Mouse (Mus musculus): ENCODE results near the gene Sh3bp2. TPM values are rescaled to one million over a fixed set of nuclear protein-coding genes. Genes with fewer than 3 reads are reported as not detected.
"Not testable (repeated sequence)": the region's sequence is repeated elsewhere in the genome, so short reads cannot be mapped to it uniquely, and the experiment has no call there.

Gene Sh3bp2
- polyA plus RNA-seq, 1 experiment from 2014 or later = 19.1 TPM

- Histone ChIP-seq H3K4me2 (no peak overlapping the region), H3K27me3 (no peaks in the 10 kb centered on the region), H3K4me3 (no peak overlapping the region), H3K27ac (no peak overlapping the region), H3K36me3 (ENCODE audit: poor library complexity, severe bottlenecking) (no peaks in the 10 kb centered on the region; the same call in 1 of the 2 replicates), H3K9ac (no peak overlapping the region), H3K4me1 (peaks cover 25% of the 10 kb centered on the region), H3K9me3 (replicated peaks) (no peaks in the 10 kb centered on the region)
- ATAC-seq = no peak
- 96% methylated on average over 7 of the region's 7 CpGs for WGBS
Measured at GRCm38 (mm10) chr5:34578038-34578655, 52.5 kb downstream of the Sh3bp2 start.

- 92% methylated on average over 3 of the region's 3 CpGs for WGBS
- Histone ChIP-seq H3K27me3 (no peaks in the 10 kb centered on the region), H3K4me3 (no peak overlapping the region), H3K4me1 (peaks cover 25% of the 10 kb centered on the region), H3K9ac (no peak overlapping the region), H3K4me2 (no peak overlapping the region), H3K27ac (no peak overlapping the region), H3K9me3 (replicated peaks) (no peaks in the 10 kb centered on the region), H3K36me3 (ENCODE audit: poor library complexity, severe bottlenecking) (no peaks in the 10 kb centered on the region; the same call in none of the 2 replicates)
- no peak for ATAC-seq
Measured at GRCm38 (mm10) chr5:34579377-34579776, 53.7 kb downstream of the Sh3bp2 start.

GRCm38 (mm10) chr5:34581671-34582313, 56.2 kb downstream of the Sh3bp2 start:
- not testable (repeated sequence) for H3K9ac ChIP-seq; H3K4me3 ChIP-seq; H3K4me2 ChIP-seq; H3K9me3 ChIP-seq (replicated peaks); H3K27me3 ChIP-seq; H3K36me3 ChIP-seq (ENCODE audit: poor library complexity, severe bottlenecking)
- Histone ChIP-seq H3K4me1 (peaks cover 13% of the 10 kb centered on the region; the same call in 1 of the 2 replicates), H3K27ac (peak overlapping the region; percentile 28)
- ATAC-seq = peak; percentile 62
- 61% methylated on average over 10 of the region's 10 CpGs for WGBS

GRCm38 (mm10) chr5:34582314-34582675, 56.7 kb downstream of the Sh3bp2 start:
- Histone ChIP-seq H3K4me3 (no peak overlapping the region), H3K27ac (peak overlapping the region; percentile 28), H3K9me3 (replicated peaks) (no peaks in the 10 kb centered on the region), H3K36me3 (ENCODE audit: poor library complexity, severe bottlenecking) (no peaks in the 10 kb centered on the region; the same call in none of the 2 replicates), H3K27me3 (no peaks in the 10 kb centered on the region), H3K4me1 (peaks cover 18% of the 10 kb centered on the region), H3K4me2 (no peak overlapping the region), H3K9ac (no peak overlapping the region)
- no peak for ATAC-seq
- 77% methylated on average over 5 of the region's 5 CpGs for WGBS

GRCm38 (mm10) chr5:34585216-34585615, 59.6 kb downstream of the Sh3bp2 start:
- Histone ChIP-seq H3K4me2 (no peak overlapping the region), H3K36me3 (ENCODE audit: poor library complexity, severe bottlenecking) (no peaks in the 10 kb centered on the region; the same call in 1 of the 2 replicates), H3K4me3 (no peak overlapping the region), H3K9ac (no peak overlapping the region), H3K4me1 (peaks cover 30% of the 10 kb centered on the region), H3K27ac (no peak overlapping the region), H3K9me3 (replicated peaks) (no peaks in the 10 kb centered on the region), H3K27me3 (no peaks in the 10 kb centered on the region)
- WGBS = 62% methylated on average over 5 of the region's 5 CpGs
- ATAC-seq = no peak

- no peak overlapping the region for H3K27ac ChIP-seq
- whole genome bisulfite sequencing = 69% methylated on average over 5 of the region's 5 CpGs
Measured at GRCm38 (mm10) chr5:34587881-34588280, 62.2 kb downstream of the Sh3bp2 start.

GRCm38 (mm10) chr5:34590059-34590458, 64.4 kb downstream of the Sh3bp2 start:
- H3K36me3 ChIP-seq (ENCODE audit: poor library complexity, severe bottlenecking) = no peaks in the 10 kb centered on the region
- no peaks in the 10 kb centered on the region for H3K9me3 ChIP-seq (replicated peaks)
- H3K9ac ChIP-seq = peak overlapping the region; percentile 45
- peaks cover 40% of the 10 kb centered on the region for H3K4me1 ChIP-seq
- no peaks in the 10 kb centered on the region for H3K27me3 ChIP-seq
- H3K4me2 ChIP-seq = no peak overlapping the region; the same call in 1 of the 2 replicates
- no peak for ATAC-seq
- peak overlapping the region; percentile 69; the same call in 1 of the 2 replicates for H3K27ac ChIP-seq
- H3K4me3 ChIP-seq = no peak overlapping the region
- WGBS = 6% methylated on average over 5 of the region's 5 CpGs

More at GRCm38 (mm10) chr5:34587881-34588280, 62.2 kb downstream of the Sh3bp2 start:
- Histone ChIP-seq H3K36me3 (ENCODE audit: poor library complexity, severe bottlenecking) (no peaks in the 10 kb centered on the region; the same call in 1 of the 2 replicates), H3K9me3 (replicated peaks) (no peaks in the 10 kb centered on the region), H3K4me1 (peaks cover 40% of the 10 kb centered on the region), H3K27me3 (no peaks in the 10 kb centered on the region), H3K4me3 (no peak overlapping the region), H3K4me2 (no peak overlapping the region), H3K9ac (no peak overlapping the region)
- ATAC-seq = no peak

GRCm38 (mm10) chr5:34590702-34591101, 65.1 kb downstream of the Sh3bp2 start:
- H3K4me1 ChIP-seq = peaks cover 40% of the 10 kb centered on the region
- no peaks in the 10 kb centered on the region for H3K36me3 ChIP-seq (ENCODE audit: poor library complexity, severe bottlenecking)
- H3K27ac ChIP-seq = peak overlapping the region; percentile 69
- no peak overlapping the region for H3K4me2 ChIP-seq
- H3K9me3 ChIP-seq (replicated peaks) = no peaks in the 10 kb centered on the region
- no peak overlapping the region for H3K4me3 ChIP-seq
- H3K27me3 ChIP-seq = no peaks in the 10 kb centered on the region
- ATAC-seq = no peak
- 9% methylated on average over 4 of the region's 4 CpGs for whole genome bisulfite sequencing
- no peak overlapping the region for H3K9ac ChIP-seq

- Histone ChIP-seq H3K27me3 (no peaks in the 10 kb centered on the region), H3K9me3 (replicated peaks) (no peaks in the 10 kb centered on the region), H3K4me2 (no peak overlapping the region), H3K27ac (peak overlapping the region; percentile 49), H3K9ac (no peak overlapping the region), H3K4me3 (no peak overlapping the region), H3K36me3 (ENCODE audit: poor library complexity, severe bottlenecking) (no peaks in the 10 kb centered on the region), H3K4me1 (peaks cover 34% of the 10 kb centered on the region)
- peak; percentile 63; the same call in 1 of the 2 replicates for ATAC-seq
- WGBS = 6% methylated on average over 5 of the region's 5 CpGs
Measured at GRCm38 (mm10) chr5:34591388-34592004, 65.9 kb downstream of the Sh3bp2 start.

GRCm38 (mm10) chr5:34592224-34592623, 66.6 kb downstream of the Sh3bp2 start:
- H3K9ac ChIP-seq; H3K4me2 ChIP-seq; H3K27me3 ChIP-seq; H3K9me3 ChIP-seq (replicated peaks); H3K36me3 ChIP-seq (ENCODE audit: poor library complexity, severe bottlenecking); H3K4me3 ChIP-seq; ATAC-seq: not testable (repeated sequence)
- 52% methylated on average over 5 of the region's 5 CpGs for WGBS
- Histone ChIP-seq H3K4me1 (peaks cover 30% of the 10 kb centered on the region), H3K27ac (peak overlapping the region; percentile 51; the same call in 1 of the 2 replicates)

- H3K4me2 ChIP-seq = no peak overlapping the region
- H3K4me1 ChIP-seq = peaks cover 26% of the 10 kb centered on the region
- H3K27me3 ChIP-seq = no peaks in the 10 kb centered on the region
- no peak for ATAC-seq
- H3K4me3 ChIP-seq = no peak overlapping the region
- no peaks in the 10 kb centered on the region for H3K9me3 ChIP-seq (replicated peaks)
- peak overlapping the region; percentile 51; the same call in 1 of the 2 replicates for H3K27ac ChIP-seq
- 89% methylated on average over 6 of the region's 6 CpGs for WGBS
- no peak overlapping the region for H3K9ac ChIP-seq
- H3K36me3 ChIP-seq (ENCODE audit: poor library complexity, severe bottlenecking) = peaks cover 3% of the 10 kb centered on the region
Measured at GRCm38 (mm10) chr5:34592666-34593065, 67.0 kb downstream of the Sh3bp2 start.

- ATAC-seq = no peak
- Histone ChIP-seq H3K9ac (no peak overlapping the region), H3K27ac (no peak overlapping the region), H3K4me3 (no peak overlapping the region), H3K27me3 (no peaks in the 10 kb centered on the region), H3K4me1 (peaks cover 26% of the 10 kb centered on the region), H3K9me3 (replicated peaks) (no peaks in the 10 kb centered on the region), H3K36me3 (ENCODE audit: poor library complexity, severe bottlenecking) (peaks cover 9% of the 10 kb centered on the region), H3K4me2 (no peak overlapping the region)
- WGBS = 95% methylated on average over 9 of the region's 9 CpGs
Measured at GRCm38 (mm10) chr5:34593202-34593727, 67.6 kb downstream of the Sh3bp2 start.
